Mouse (Mus musculus) midbrain, postnatal 0 days (tissue): ENCODE measurements around the gene Ankrd11. TPM values are rescaled to one million over a fixed set of nuclear protein-coding genes. Genes with fewer than 3 reads are reported as not detected.

Experiments used
- ATAC-seq: fragments of 200-750 bp; cut with Nextera tagmentation; 2 replicates; pipeline ENCODE4 v1.8.0; 2017; ENCODE audit warnings: moderate number of reproducible peaks, mild to moderate bottlenecking, moderate TSS enrichment, moderate library complexity; ENCODE audit not compliant: low FRiP score
- DNase-seq: peaks from one replicate; pipeline ENCODE4 v3.0.0-alpha.2; 2015; ENCODE audit warnings: low spot score
- H3K27ac ChIP-seq: fragments of 300-500 bp; sonication (generic); 2 replicates; pipeline ENCODE4 v1.5.1; 2014; ENCODE audit warnings: low read depth, mild to moderate bottlenecking, low read length, mixed read lengths
- H3K27me3 ChIP-seq: fragments of 300-500 bp; sonication (generic); 2 replicates; pipeline ENCODE4 v1.6.1; 2014; ENCODE audit warnings: low read length, control low read depth, mixed read lengths; ENCODE audit not compliant: insufficient read depth
- H3K36me3 ChIP-seq: fragments of 300-500 bp; sonication (generic); 2 replicates; pipeline ENCODE4 v1.6.1; 2014; ENCODE audit warnings: low read length, control low read depth, mixed read lengths; ENCODE audit not compliant: insufficient read depth
- H3K4me1 ChIP-seq: fragments of 300-500 bp; sonication (generic); 2 replicates; pipeline ENCODE4 v1.6.1; 2014; ENCODE audit warnings: mild to moderate bottlenecking, control low read depth, antibody characterized with exemption, low read length, mixed read lengths; ENCODE audit not compliant: insufficient read depth
- H3K4me2 ChIP-seq: fragments of 300-500 bp; sonication (generic); 2 replicates; pipeline ENCODE4 v1.6.1; 2014; ENCODE audit warnings: low read depth, mild to moderate bottlenecking, low read length, mixed read lengths; ENCODE audit not compliant: poor library complexity, severe bottlenecking
- H3K4me3 ChIP-seq: fragments of 300-500 bp; sonication (generic); 2 replicates; pipeline ENCODE4 v1.5.1; 2014; ENCODE audit warnings: low read depth, mild to moderate bottlenecking, low read length, moderate library complexity
- H3K9ac ChIP-seq: fragments of 300-500 bp; sonication (generic); replicated peaks from 2 replicates; pipeline ENCODE4 v1.6.1; 2014; ENCODE audit warnings: mild to moderate bottlenecking, low read length, moderate library complexity, mixed read lengths; ENCODE audit not compliant: poor library complexity, severe bottlenecking
- H3K9me3 ChIP-seq: fragments of 300-500 bp; sonication (generic); 2 replicates; pipeline ENCODE4 v1.6.1; 2016; ENCODE audit warnings: low read length, control low read depth
- CTCF ChIP-seq: IDR thresholded peaks from 2 replicates; pipeline ENCODE4 v1.5.1; 2016; ENCODE audit warnings: antibody characterized with exemption, mild to moderate bottlenecking
- WGBS: fragments of 180-500 bp; shearing (Covaris S2); extraction: QIAGEN DNeasy Blood & Tissue Kit; methylation state at CpG from one replicate; pipeline ENCODE4 v1.1.7; 2014; 5-methylcytosine and 5-hydroxymethylcytosine counted together
- polyA plus RNA-seq: library from polyadenylated mRNA; unstranded; fragments of >200 nt; fragmentation: Nextera tagmentation; extraction: Ambion mirVana; gene quantifications from 2 replicates; pipeline ENCODE4 v1.2.1, GENCODE M21; 2015
- total RNA-seq: library from RNA; depleted of rRNA; stranded (reverse); fragments of >200 nt; gene quantifications from 2 replicates; pipeline ENCODE4 v1.2.3, GENCODE M21; 2014

Gene Ankrd11
- total and polyA plus RNA-seq, 2 experiments from 2014 or later = 78.7 to 98.3 TPM

DNA sequence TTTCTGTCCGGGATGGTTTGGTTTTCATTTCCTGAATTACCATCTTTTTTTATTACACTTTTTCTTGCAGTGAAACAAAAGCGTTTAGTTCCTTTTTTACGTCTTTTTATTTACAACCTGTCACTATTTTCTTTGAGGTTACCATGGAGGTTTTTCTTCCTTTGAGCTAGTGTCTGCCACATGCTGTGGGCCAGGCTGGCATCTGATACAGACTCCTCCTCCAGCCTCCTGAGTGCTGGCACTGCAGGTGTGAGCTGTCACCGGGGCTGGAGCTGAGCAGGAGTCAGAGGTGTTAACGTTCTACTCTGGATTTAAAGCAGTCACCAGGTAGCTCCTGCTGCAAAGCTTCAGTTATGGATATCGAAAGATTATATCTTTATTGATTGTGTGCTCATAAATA, 168.9 kb downstream of the Ankrd11 start:
- Histone ChIP-seq H3K4me1 (no peaks in the 10 kb centered on the region), H3K9me3 (no peaks in the 10 kb centered on the region), H3K27me3 (no peaks in the 10 kb centered on the region), H3K4me2 (no peak overlapping the region), H3K27ac (no peak overlapping the region), H3K36me3 (no peaks in the 10 kb centered on the region), H3K4me3 (no peak overlapping the region), H3K9ac (no peak overlapping the region)
- TF ChIP-seq CTCF = no peak
- DNase-seq (no peak), ATAC-seq (no peak)
- 57% methylated on average over 6 of the region's 6 CpGs for WGBS

GRCm38 (mm10) chr8:122871663-122872062, 170.4 kb downstream of the Ankrd11 start:
- no peak overlapping the region for H3K4me3 ChIP-seq
- DNase-seq = no peak
- no peak overlapping the region for H3K9ac ChIP-seq
- no peaks in the 10 kb centered on the region for H3K9me3 ChIP-seq
- TF ChIP-seq CTCF = no peak
- H3K36me3 ChIP-seq = no peaks in the 10 kb centered on the region
- ATAC-seq = no peak
- H3K4me2 ChIP-seq = no peak overlapping the region
- no peaks in the 10 kb centered on the region for H3K27me3 ChIP-seq
- H3K4me1 ChIP-seq = no peaks in the 10 kb centered on the region
- H3K27ac ChIP-seq = no peak overlapping the region
- 64% methylated on average over 9 of the region's 9 CpGs for WGBS

DNA sequence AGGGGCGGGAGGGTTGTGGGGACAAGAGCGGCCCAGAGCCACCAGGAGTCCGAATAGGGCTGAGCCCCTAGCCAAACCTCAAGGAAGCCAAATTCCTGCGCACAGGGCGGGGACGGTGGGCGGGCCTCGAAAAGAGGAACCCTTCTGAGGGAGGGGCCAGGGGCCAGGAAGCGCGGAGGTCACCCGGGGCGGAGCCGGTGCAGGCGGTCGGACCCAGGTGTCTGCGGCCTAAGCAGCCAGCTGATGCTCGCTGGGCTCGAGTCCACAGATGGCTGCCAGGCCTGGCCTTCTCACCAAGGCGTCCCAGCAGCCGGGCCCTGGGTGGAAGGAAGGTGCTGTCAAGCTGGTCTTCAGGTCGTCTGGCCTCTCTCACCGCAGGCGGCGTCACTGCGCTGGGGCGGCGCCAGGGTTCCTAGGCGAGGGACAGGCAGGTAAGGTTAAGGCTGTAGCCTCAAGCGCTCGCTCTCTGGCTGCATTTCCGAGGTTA, 171.7 kb downstream of the Ankrd11 start:
- Histone ChIP-seq H3K9ac (no peak overlapping the region), H3K4me2 (no peak overlapping the region), H3K9me3 (no peaks in the 10 kb centered on the region), H3K27me3 (no peaks in the 10 kb centered on the region), H3K4me1 (no peaks in the 10 kb centered on the region), H3K4me3 (no peak overlapping the region), H3K36me3 (no peaks in the 10 kb centered on the region), H3K27ac (no peak overlapping the region)
- no peak for TF ChIP-seq CTCF
- DNase-seq = no peak
- WGBS = 13% methylated on average over 31 of the region's 31 CpGs
- ATAC-seq = no peak

- ATAC-seq (no peak), DNase-seq (no peak)
- 0 out of 2 replicates have a peak, but pooled peaks cover 3% of the 10 kb centered on the region for H3K9me3 ChIP-seq
- WGBS = 81% methylated on average over 6 of the region's 6 CpGs
- H3K27ac ChIP-seq = no peak overlapping the region
- no peak for TF ChIP-seq CTCF
- H3K27me3 ChIP-seq = no peaks in the 10 kb centered on the region
- H3K4me3 ChIP-seq = no peak overlapping the region
- no peaks in the 10 kb centered on the region for H3K36me3 ChIP-seq
- H3K9ac ChIP-seq = no peak overlapping the region
- H3K4me2 ChIP-seq = no peak overlapping the region
- no peaks in the 10 kb centered on the region for H3K4me1 ChIP-seq
Observed at GRCm38 (mm10) chr8:122867982-122868381, 174.1 kb downstream of the Ankrd11 start.

GRCm38 (mm10) chr8:122866231-122866630, 175.8 kb downstream of the Ankrd11 start:
- H3K4me3 ChIP-seq = no peak overlapping the region
- H3K36me3 ChIP-seq = no peaks in the 10 kb centered on the region
- no peaks in the 10 kb centered on the region for H3K27me3 ChIP-seq
- 87% methylated on average over 8 of the region's 8 CpGs for whole genome bisulfite sequencing
- no peak for TF ChIP-seq CTCF
- no peak for DNase-seq
- no peak overlapping the region for H3K27ac ChIP-seq
- ATAC-seq = no peak
- H3K9ac ChIP-seq = no peak overlapping the region
- 0 out of 2 replicates have a peak, but pooled peaks cover 3% of the 10 kb centered on the region for H3K9me3 ChIP-seq
- H3K4me1 ChIP-seq = no peaks in the 10 kb centered on the region
- H3K4me2 ChIP-seq = no peak overlapping the region

GRCm38 (mm10) chr8:122865441-122865840, 176.6 kb downstream of the Ankrd11 start:
- Histone ChIP-seq H3K27ac (no peak overlapping the region), H3K27me3 (no peaks in the 10 kb centered on the region), H3K36me3 (no peaks in the 10 kb centered on the region), H3K9me3 (0 out of 2 replicates have a peak, but pooled peaks cover 3% of the 10 kb centered on the region), H3K4me1 (no peaks in the 10 kb centered on the region), H3K9ac (no peak overlapping the region), H3K4me3 (peak overlapping the region; percentile 26), H3K4me2 (peak overlapping the region; percentile 43)
- DNase-seq (peak; percentile 51), ATAC-seq (no peak)
- WGBS = 59% methylated on average over 10 of the region's 10 CpGs
- TF ChIP-seq CTCF = peak; percentile 64
